Mouse (Mus musculus): Measurements from ENCODE around the gene Hfm1.

The Hfm1 gene

GRCm38 (mm10) chr5:106925488-106926368, at the start of gene Hfm1:
Gene Hfm1 (minus strand): TSS chr5:106926321.
- no peak for DNase-seq (ENCODE audit: extremely low spot score, low read depth, low spot score)

GRCm38 (mm10) chr5:106973883-106974282, 47.8 kb upstream of the Hfm1 start:
- no peak for DNase-seq (ENCODE audit: extremely low spot score, low read depth, low spot score)

GRCm38 (mm10) chr5:106967578-106967977, 41.5 kb upstream of the Hfm1 start:
- no peak for DNase-seq (ENCODE audit: extremely low spot score, low read depth, low spot score)

GRCm38 (mm10) chr5:106966443-106966842, 40.3 kb upstream of the Hfm1 start:
- DNase-seq (ENCODE audit: extremely low spot score, low read depth, low spot score) = no peak

- DNase-seq (ENCODE audit: extremely low spot score, low read depth, low spot score) = no peak
Observed at GRCm38 (mm10) chr5:106964513-106965014, 38.4 kb upstream of the Hfm1 start.

GRCm38 (mm10) chr5:106963584-106964512, 37.7 kb upstream of the Hfm1 start, which contains the start of gene Cdc7:
Gene Cdc7 (plus strand): TSS chr5:106964322.
- peak; percentile 87 for DNase-seq (ENCODE audit: extremely low spot score, low read depth, low spot score)

- DNase-seq (ENCODE audit: extremely low spot score, low read depth, low spot score) = no peak
Observed at GRCm38 (mm10) chr5:106960451-106960850, 34.3 kb upstream of the Hfm1 start.

- no peak for DNase-seq (ENCODE audit: extremely low spot score, low read depth, low spot score)
Observed at GRCm38 (mm10) chr5:106959031-106959430, 32.9 kb upstream of the Hfm1 start.

GRCm38 (mm10) chr5:106956467-106956866, 30.3 kb upstream of the Hfm1 start:
- no peak for DNase-seq (ENCODE audit: extremely low spot score, low read depth, low spot score)

- DNase-seq (ENCODE audit: extremely low spot score, low read depth, low spot score) = no peak
Observed at GRCm38 (mm10) chr5:106948683-106949082, 22.6 kb upstream of the Hfm1 start.

- DNase-seq (ENCODE audit: extremely low spot score, low read depth, low spot score) = no peak
Observed at GRCm38 (mm10) chr5:106946342-106946741, 20.2 kb upstream of the Hfm1 start.

GRCm38 (mm10) chr5:106927996-106928395, 1.9 kb upstream of the Hfm1 start:
- no peak for DNase-seq (ENCODE audit: extremely low spot score, low read depth, low spot score)

GRCm38 (mm10) chr5:106926369-106926686, 207 bp upstream of the Hfm1 start:
- DNase-seq (ENCODE audit: extremely low spot score, low read depth, low spot score) = no peak

- no peak for DNase-seq (ENCODE audit: extremely low spot score, low read depth, low spot score)
Observed at GRCm38 (mm10) chr5:106919315-106919714, 6.8 kb downstream of the Hfm1 start.

GRCm38 (mm10) chr5:106896879-106897278, 29.2 kb downstream of the Hfm1 start:
- no peak for DNase-seq (ENCODE audit: extremely low spot score, low read depth, low spot score)

- DNase-seq (ENCODE audit: extremely low spot score, low read depth, low spot score) = no peak
Observed at GRCm38 (mm10) chr5:106891773-106892172, 34.3 kb downstream of the Hfm1 start.

- no peak for DNase-seq (ENCODE audit: extremely low spot score, low read depth, low spot score)
Observed at GRCm38 (mm10) chr5:106887303-106888071, 38.6 kb downstream of the Hfm1 start.

GRCm38 (mm10) chr5:106885517-106885916, 40.6 kb downstream of the Hfm1 start:
- no peak for DNase-seq (ENCODE audit: extremely low spot score, low read depth, low spot score)

- no peak for DNase-seq (ENCODE audit: extremely low spot score, low read depth, low spot score)
Observed at GRCm38 (mm10) chr5:106876438-106876837, 49.7 kb downstream of the Hfm1 start.

- peak; percentile 42 for DNase-seq (ENCODE audit: extremely low spot score, low read depth, low spot score)
Observed at GRCm38 (mm10) chr5:106860415-106860814, 65.7 kb downstream of the Hfm1 start.

- DNase-seq (ENCODE audit: extremely low spot score, low read depth, low spot score) = no peak
Observed at GRCm38 (mm10) chr5:106853284-106853683, 72.8 kb downstream of the Hfm1 start.

Data from hindlimb bud, embryonic 11.5 days (tissue).